11 mouse cellular contexts compared by ENCODE assay signal in genomic region chr19:57006841-57007240, GRCm38 (mm10). TPM values are rescaled to one million over a fixed set of nuclear protein-coding genes. Genes with fewer than 3 reads are reported as not detected.
DNase-seq lines count a peak whose midpoint lies in the region; ATAC-seq lines count a peak whose summit lies in the region.
"Had no signal": no experiment of that assay in that cellular context is flagged by ENCODE, and none has a peak within 500 bp of the region (broad histone marks: within the 10 kb centered on the region; RNA-seq: fewer than 3 reads in every experiment).

No protein-coding gene starts in this region.

- H3K9me3 ChIP-seq in forebrain, embryonic 13.5 days (replicated peaks) = no peaks in the 10 kb centered on the region
- H3K9me3 ChIP-seq in forebrain, embryonic 10.5 days = no peaks in the 10 kb centered on the region
- no peaks in the 10 kb centered on the region for H3K9me3 ChIP-seq in limb, embryonic 13.5 days
- H3K9me3 ChIP-seq in limb, embryonic 10.5 days (replicated peaks) = no peaks in the 10 kb centered on the region
- H3K9me3 ChIP-seq in embryonic facial prominence, embryonic 12.5 days = no peaks in the 10 kb centered on the region
- H3K9me3 ChIP-seq in neural tube, embryonic 12.5 days = no peaks in the 10 kb centered on the region

- WGBS in forebrain, embryonic 13.5 days = 55% methylated on average over 13 of the region's 13 CpGs
- 51% methylated on average over 13 of the region's 13 CpGs for WGBS in forebrain, embryonic 10.5 days
- 62% methylated on average over 13 of the region's 13 CpGs for WGBS in limb, embryonic 13.5 days
- WGBS in limb, embryonic 10.5 days = 67% methylated on average over 13 of the region's 13 CpGs
- WGBS in embryonic facial prominence, embryonic 12.5 days = 44% methylated on average over 13 of the region's 13 CpGs
- 60% methylated on average over 13 of the region's 13 CpGs for WGBS in neural tube, embryonic 12.5 days

- 0 out of 2 replicates have a peak overlapping the region, but pooled peaks have one; percentile 79 for H3K4me2 ChIP-seq in forebrain, embryonic 13.5 days
- H3K4me2 ChIP-seq in limb, embryonic 13.5 days (replicated peaks) = peak overlapping the region; percentile 98; the same call in 1 of the 2 replicates
- H3K4me2 ChIP-seq in embryonic facial prominence, embryonic 12.5 days (replicated peaks) = no peak overlapping the region
- H3K4me2 ChIP-seq in neural tube, embryonic 12.5 days (replicated peaks) = peak overlapping the region; percentile 94

- peaks cover 39% of the 10 kb centered on the region for H3K27me3 ChIP-seq in forebrain, embryonic 13.5 days
- H3K27me3 ChIP-seq in forebrain, embryonic 10.5 days (ENCODE audit: poor library complexity, severe bottlenecking) = peaks cover 60% of the 10 kb centered on the region
- peaks cover 31% of the 10 kb centered on the region for H3K27me3 ChIP-seq in limb, embryonic 13.5 days
- H3K27me3 ChIP-seq in limb, embryonic 10.5 days (ENCODE audit: low read depth, poor library complexity, severe bottlenecking) = peaks cover 67% of the 10 kb centered on the region
- peaks cover 26% of the 10 kb centered on the region for H3K27me3 ChIP-seq in embryonic facial prominence, embryonic 12.5 days
- H3K27me3 ChIP-seq in neural tube, embryonic 12.5 days (replicated peaks) = peaks cover 22% of the 10 kb centered on the region

- no peaks in the 10 kb centered on the region for H3K36me3 ChIP-seq in forebrain, embryonic 13.5 days (ENCODE audit: poor library complexity, severe bottlenecking)
- H3K36me3 ChIP-seq in forebrain, embryonic 10.5 days (replicated peaks) = no peaks in the 10 kb centered on the region
- no peaks in the 10 kb centered on the region for H3K36me3 ChIP-seq in limb, embryonic 13.5 days
- H3K36me3 ChIP-seq in limb, embryonic 10.5 days = no peaks in the 10 kb centered on the region
- H3K36me3 ChIP-seq in embryonic facial prominence, embryonic 12.5 days = no peaks in the 10 kb centered on the region
- H3K36me3 ChIP-seq in neural tube, embryonic 12.5 days = no peaks in the 10 kb centered on the region

- no peak for DNase-seq in forebrain, embryonic 10.5 days (ENCODE audit: extremely low spot score, low spot score)
- no peak for DNase-seq in limb, embryonic 10.5 days (ENCODE audit: low spot score)
- no peak for DNase-seq in right cerebral cortex, postnatal 4 days
- DNase-seq in frontal cortex, postnatal 10 days (ENCODE audit: low spot score in 2 of 2) = no peak
- DNase-seq: retina, postnatal 1 day had no signal

- no peak overlapping the region for H3K4me3 ChIP-seq in forebrain, embryonic 13.5 days
- H3K4me3 ChIP-seq in forebrain, embryonic 10.5 days = no peak overlapping the region
- H3K4me3 ChIP-seq in limb, embryonic 13.5 days = no peak overlapping the region
- no peak overlapping the region for H3K4me3 ChIP-seq in limb, embryonic 10.5 days
- peak overlapping the region; percentile 52; the same call in 1 of the 2 replicates for H3K4me3 ChIP-seq in embryonic facial prominence, embryonic 12.5 days
- no peak overlapping the region for H3K4me3 ChIP-seq in neural tube, embryonic 12.5 days

- ATAC-seq in forebrain, embryonic 13.5 days = no peak
- ATAC-seq in limb, embryonic 13.5 days (ENCODE audit: low FRiP score, low read depth) = no peak
- no peak for ATAC-seq in embryonic facial prominence, embryonic 12.5 days (ENCODE audit: insufficient number of reproducible peaks, insufficient read depth, low FRiP score, low TSS enrichment)
- ATAC-seq in neural tube, embryonic 12.5 days (ENCODE audit: low FRiP score, low read depth) = no peak
- ATAC-seq: inflammation-experienced regulatory T-cells, adult 6 months had no signal

- H3K27ac ChIP-seq in forebrain, embryonic 13.5 days = no peak overlapping the region
- no peak overlapping the region for H3K27ac ChIP-seq in forebrain, embryonic 10.5 days
- no peak overlapping the region for H3K27ac ChIP-seq in limb, embryonic 13.5 days
- no peak overlapping the region for H3K27ac ChIP-seq in limb, embryonic 10.5 days
- no peak overlapping the region for H3K27ac ChIP-seq in embryonic facial prominence, embryonic 12.5 days
- no peak overlapping the region for H3K27ac ChIP-seq in neural tube, embryonic 12.5 days
- H3K27ac ChIP-seq: macrophage had no signal

- no peak overlapping the region for H3K9ac ChIP-seq in forebrain, embryonic 13.5 days
- no peak overlapping the region for H3K9ac ChIP-seq in limb, embryonic 13.5 days
- no peak overlapping the region for H3K9ac ChIP-seq in embryonic facial prominence, embryonic 12.5 days
- H3K9ac ChIP-seq in neural tube, embryonic 12.5 days = no peak overlapping the region

- H3K4me1 ChIP-seq in forebrain, embryonic 13.5 days = peaks cover 22% of the 10 kb centered on the region
- peaks cover 57% of the 10 kb centered on the region for H3K4me1 ChIP-seq in forebrain, embryonic 10.5 days
- H3K4me1 ChIP-seq in limb, embryonic 13.5 days = peaks cover 58% of the 10 kb centered on the region
- peaks cover 53% of the 10 kb centered on the region for H3K4me1 ChIP-seq in limb, embryonic 10.5 days
- peaks cover 38% of the 10 kb centered on the region for H3K4me1 ChIP-seq in embryonic facial prominence, embryonic 12.5 days
- H3K4me1 ChIP-seq in neural tube, embryonic 12.5 days = peaks cover 15% of the 10 kb centered on the region

RNA-seq across cellular contexts. Expression of gene Afap1l2, which starts 1.2 kb away (rescaled TPM):
- polyA plus RNA-seq in forebrain, embryonic 13.5 days (2015; fragmentation: Nextera tagmentation; extraction: Ambion mirVana) = 2.7 and 2.8 TPM in 2 replicates
- polyA plus RNA-seq in forebrain, embryonic 10.5 days (2016; fragmentation: Nextera tagmentation; extraction: Ambion mirVana) = 1.2 and 1.5 TPM in 2 replicates
- 5.6 and 6.9 TPM in 2 replicates for polyA plus RNA-seq in limb, embryonic 13.5 days (2015; fragmentation: Nextera tagmentation; extraction: Ambion mirVana)
- 0.51 and 1.1 TPM in 2 replicates for polyA plus RNA-seq in limb, embryonic 10.5 days (2016; fragmentation: Nextera tagmentation; extraction: Ambion mirVana)
- 9.7 and 10.3 TPM in 2 replicates for polyA plus RNA-seq in embryonic facial prominence, embryonic 12.5 days (2016; fragmentation: Nextera tagmentation; extraction: Ambion mirVana)
- 15.5 and 17.3 TPM in 2 replicates for polyA plus RNA-seq in neural tube, embryonic 12.5 days (2016; fragmentation: Nextera tagmentation; extraction: Ambion mirVana)
- polyA plus RNA-seq: inflammation-experienced regulatory T-cells, adult 6 months; macrophage had no signal
